Comparison of ENCODE assay signal across 10 mouse cellular contexts in genomic region chr2:27121626-27122355, GRCm38 (mm10). TPM values are rescaled to one million over a fixed set of nuclear protein-coding genes. Genes with fewer than 3 reads are reported as not detected.
A peak's percentile ranks its signal among the peaks of the same experiment; 100 is the strongest.
DNase-seq lines count a peak whose midpoint lies in the region; ATAC-seq and TF ChIP-seq lines count a peak whose summit lies in the region.
"Had no signal": no experiment of that assay in that cellular context is flagged by ENCODE, and none has a peak within 500 bp of the region (broad histone marks: within the 10 kb centered on the region; RNA-seq: fewer than 3 reads in every experiment).

No protein-coding gene starts in this region.

- TF ChIP-seq CTCF in intestine, postnatal 0 days (IDR thresholded peaks at IDR 0.05; ENCODE audit: low read depth) = no peak
- no peak for TF ChIP-seq CTCF in gastrocnemius, adult 2 months (IDR thresholded peaks at IDR 0.05)

- whole genome bisulfite sequencing in intestine, embryonic 15.5 days = 18% methylated on average over 9 of the region's 9 CpGs
- 14% methylated on average over 9 of the region's 9 CpGs for whole genome bisulfite sequencing in intestine, postnatal 0 days
- WGBS in embryonic facial prominence, embryonic 13.5 days = 14% methylated on average over 9 of the region's 9 CpGs
- 8% methylated on average over 9 of the region's 9 CpGs for WGBS in neural tube, embryonic 13.5 days

- DNase-seq in T-cell, adult 2 months (ENCODE audit: low spot score) = peak; percentile 77
- no peak for DNase-seq in urinary bladder, adult 2 months (ENCODE audit: low spot score)
- no peak for DNase-seq in gastrocnemius, adult 2 months

- H3K4me3 ChIP-seq in intestine, embryonic 15.5 days (replicated peaks) = no peak overlapping the region
- H3K4me3 ChIP-seq in intestine, postnatal 0 days (ENCODE audit: low read depth, low read length) = no peak overlapping the region
- no peak overlapping the region for H3K4me3 ChIP-seq in embryonic facial prominence, embryonic 13.5 days
- H3K4me3 ChIP-seq in neural tube, embryonic 13.5 days = no peak overlapping the region
- no peak overlapping the region for H3K4me3 ChIP-seq in gastrocnemius, adult 2 months

- peak; percentile 61; the same call in 1 of the 2 replicates for ATAC-seq in intestine, embryonic 15.5 days
- ATAC-seq in intestine, postnatal 0 days = no peak
- ATAC-seq in embryonic facial prominence, embryonic 13.5 days (ENCODE audit: insufficient number of reproducible peaks, insufficient read depth, low FRiP score, low TSS enrichment, low read depth) = peak; percentile 38; the same call in 1 of the 2 replicates
- peak; percentile 90 for ATAC-seq in inflammation-experienced regulatory T-cells, adult 6 months
- peak; percentile 72 for ATAC-seq in neural tube, embryonic 13.5 days (ENCODE audit: low read depth)
- ATAC-seq: Patski had no signal

- H3K4me2 ChIP-seq in intestine, embryonic 15.5 days (replicated peaks) = no peak overlapping the region
- H3K4me2 ChIP-seq in intestine, postnatal 0 days (replicated peaks; ENCODE audit: low read depth) = no peak overlapping the region
- peak overlapping the region; percentile 23; the same call in 1 of the 2 replicates for H3K4me2 ChIP-seq in embryonic facial prominence, embryonic 13.5 days
- no peak overlapping the region for H3K4me2 ChIP-seq in neural tube, embryonic 13.5 days

- peaks cover 13% of the 10 kb centered on the region for H3K4me1 ChIP-seq in intestine, embryonic 15.5 days (replicated peaks)
- H3K4me1 ChIP-seq in intestine, postnatal 0 days (replicated peaks; ENCODE audit: control insufficient read depth, insufficient read depth, low read length) = no peaks in the 10 kb centered on the region
- H3K4me1 ChIP-seq in embryonic facial prominence, embryonic 13.5 days = peaks cover 39% of the 10 kb centered on the region
- peaks cover 36% of the 10 kb centered on the region for H3K4me1 ChIP-seq in neural tube, embryonic 13.5 days (replicated peaks)

- H3K36me3 ChIP-seq in intestine, embryonic 15.5 days = no peaks in the 10 kb centered on the region
- no peaks in the 10 kb centered on the region for H3K36me3 ChIP-seq in intestine, postnatal 0 days (ENCODE audit: control insufficient read depth, insufficient read depth)
- no peaks in the 10 kb centered on the region for H3K36me3 ChIP-seq in embryonic facial prominence, embryonic 13.5 days
- no peaks in the 10 kb centered on the region for H3K36me3 ChIP-seq in neural tube, embryonic 13.5 days

- no peaks in the 10 kb centered on the region for H3K27me3 ChIP-seq in intestine, embryonic 15.5 days (replicated peaks)
- no peaks in the 10 kb centered on the region for H3K27me3 ChIP-seq in intestine, postnatal 0 days (replicated peaks; ENCODE audit: control insufficient read depth, insufficient read depth, low read length)
- H3K27me3 ChIP-seq in embryonic facial prominence, embryonic 13.5 days = peaks cover 4% of the 10 kb centered on the region
- H3K27me3 ChIP-seq in neural tube, embryonic 13.5 days = no peaks in the 10 kb centered on the region

- H3K9me3 ChIP-seq in intestine, embryonic 15.5 days = no peaks in the 10 kb centered on the region
- H3K9me3 ChIP-seq in intestine, postnatal 0 days (ENCODE audit: control insufficient read depth) = no peaks in the 10 kb centered on the region
- no peaks in the 10 kb centered on the region for H3K9me3 ChIP-seq in embryonic facial prominence, embryonic 13.5 days
- H3K9me3 ChIP-seq in neural tube, embryonic 13.5 days = no peaks in the 10 kb centered on the region

- no peak overlapping the region for H3K27ac ChIP-seq in intestine, embryonic 15.5 days
- H3K27ac ChIP-seq in intestine, postnatal 0 days (ENCODE audit: low read depth, low read length) = no peak overlapping the region
- peak overlapping the region; percentile 51 for H3K27ac ChIP-seq in embryonic facial prominence, embryonic 13.5 days
- peak overlapping the region; percentile 74 for H3K27ac ChIP-seq in neural tube, embryonic 13.5 days (replicated peaks)
- H3K27ac ChIP-seq in gastrocnemius, adult 2 months = no peak overlapping the region

- H3K9ac ChIP-seq in intestine, embryonic 15.5 days = no peak overlapping the region
- no peak overlapping the region for H3K9ac ChIP-seq in intestine, postnatal 0 days (ENCODE audit: low read depth, low read length)
- H3K9ac ChIP-seq in embryonic facial prominence, embryonic 13.5 days = 0 out of 2 replicates have a peak overlapping the region, but pooled peaks have one; percentile 1
- H3K9ac ChIP-seq in neural tube, embryonic 13.5 days = 0 out of 2 replicates have a peak overlapping the region, but pooled peaks have one; percentile 26

- intact Hi-C loops in gastrocnemius, adult 2 months (cut with DNase I) = loop anchor here (2.0 to 5.0 kb wide), 2 partner anchors 47 to 79 kb away; no protein-coding TSS in a partner anchor

RNA-seq across cellular contexts. Expression of gene Fam163b, which starts 20.5 kb away (rescaled TPM):
- polyA plus RNA-seq in intestine, embryonic 15.5 days (2015; fragmentation: Nextera tagmentation; extraction: Ambion mirVana) = 0.21 and 0.26 TPM in 2 replicates
- 0.10 TPM in 2 replicates for polyA plus RNA-seq in intestine, postnatal 0 days (2015; fragmentation: Nextera tagmentation; extraction: Ambion mirVana)
- 0.24 and 0.37 TPM in 2 replicates for polyA plus RNA-seq in embryonic facial prominence, embryonic 13.5 days (2015; fragmentation: Nextera tagmentation; extraction: Ambion mirVana)
- not detected for polyA plus RNA-seq in inflammation-experienced regulatory T-cells, adult 6 months (2017; shearing (Covaris generic))
- 3.0 TPM in 2 replicates for polyA plus RNA-seq in neural tube, embryonic 13.5 days (2015; fragmentation: Nextera tagmentation; extraction: Ambion mirVana)
- 0.09 and 0.11 TPM in 2 replicates for polyA plus RNA-seq in urinary bladder, adult 2 months (2012; rRNA removed)
- total RNA-seq in gastrocnemius, adult 2 months (2021) = not detected
- polyA plus RNA-seq: Patski had no signal

RNA-seq across cellular contexts. Expression of gene Adamtsl2, which starts 42.6 kb away (rescaled TPM):
- 2.0 and 2.2 TPM in 2 replicates for polyA plus RNA-seq in intestine, embryonic 15.5 days (2015; fragmentation: Nextera tagmentation; extraction: Ambion mirVana)
- 1.0 and 1.3 TPM in 2 replicates for polyA plus RNA-seq in intestine, postnatal 0 days (2015; fragmentation: Nextera tagmentation; extraction: Ambion mirVana)
- 2.9 and 4.3 TPM in 2 replicates for polyA plus RNA-seq in embryonic facial prominence, embryonic 13.5 days (2015; fragmentation: Nextera tagmentation; extraction: Ambion mirVana)
- not detected for polyA plus RNA-seq in inflammation-experienced regulatory T-cells, adult 6 months (2017; shearing (Covaris generic))
- polyA plus RNA-seq in neural tube, embryonic 13.5 days (2015; fragmentation: Nextera tagmentation; extraction: Ambion mirVana) = 9.1 and 9.2 TPM in 2 replicates
- 3.1 and 5.1 TPM in 2 replicates for polyA plus RNA-seq in urinary bladder, adult 2 months (2012; rRNA removed)
- total RNA-seq in gastrocnemius, adult 2 months (2021) = 1 to 10 TPM; 2.9 to 9.8 TPM

RNA-seq across cellular contexts. Expression of gene Dbh, which starts 43.2 kb away (rescaled TPM):
- polyA plus RNA-seq in intestine, embryonic 15.5 days (2015; fragmentation: Nextera tagmentation; extraction: Ambion mirVana) = 3.9 and 5.4 TPM in 2 replicates
- polyA plus RNA-seq in intestine, postnatal 0 days (2015; fragmentation: Nextera tagmentation; extraction: Ambion mirVana) = 0.65 and 0.84 TPM in 2 replicates
- polyA plus RNA-seq in embryonic facial prominence, embryonic 13.5 days (2015; fragmentation: Nextera tagmentation; extraction: Ambion mirVana) = 0.07 and 0.14 TPM in 2 replicates
- polyA plus RNA-seq in inflammation-experienced regulatory T-cells, adult 6 months (2017; shearing (Covaris generic)) = under 1 TPM in 1 of 3 experiments, not detected in 2; 0.22 TPM
- 0.41 and 0.67 TPM in 2 replicates for polyA plus RNA-seq in neural tube, embryonic 13.5 days (2015; fragmentation: Nextera tagmentation; extraction: Ambion mirVana)
- 0.38 and 0.44 TPM in 2 replicates for polyA plus RNA-seq in urinary bladder, adult 2 months (2012; rRNA removed)
- total RNA-seq in gastrocnemius, adult 2 months (2021) = not detected
- polyA plus RNA-seq: Patski had no signal

RNA-seq across cellular contexts. Expression of gene Mymk, which starts 49.8 kb away (rescaled TPM):
- polyA plus RNA-seq in intestine, embryonic 15.5 days (2015; fragmentation: Nextera tagmentation; extraction: Ambion mirVana) = 0.15 and 0.24 TPM in 2 replicates
- polyA plus RNA-seq in intestine, postnatal 0 days (2015; fragmentation: Nextera tagmentation; extraction: Ambion mirVana) = not detected in 2 replicates
- 3.5 and 6.4 TPM in 2 replicates for polyA plus RNA-seq in embryonic facial prominence, embryonic 13.5 days (2015; fragmentation: Nextera tagmentation; extraction: Ambion mirVana)
- polyA plus RNA-seq in inflammation-experienced regulatory T-cells, adult 6 months (2017; shearing (Covaris generic)) = not detected
- 1.3 and 5.9 TPM in 2 replicates for polyA plus RNA-seq in neural tube, embryonic 13.5 days (2015; fragmentation: Nextera tagmentation; extraction: Ambion mirVana)
- polyA plus RNA-seq in urinary bladder, adult 2 months (2012; rRNA removed) = not detected in 2 replicates
- total RNA-seq in gastrocnemius, adult 2 months (2021) = under 1 TPM in 1 of 2 experiments, not detected in 1; 0.36 TPM
- polyA plus RNA-seq: intestine, embryonic 14.5 days had no signal

Comparison
In these comparisons a context has a peak if more than half of its experiments do, and no peak if none do; other contexts are left out.
1. H3K27ac ChIP-seq: peak in embryonic facial prominence, embryonic 13.5 days (single experiment) and neural tube, embryonic 13.5 days (single experiment); none in intestine, embryonic 15.5 days (single experiment), intestine, postnatal 0 days (single experiment) and gastrocnemius, adult 2 months (single experiment).
2. H3K9ac ChIP-seq: peak in embryonic facial prominence, embryonic 13.5 days (single experiment) and neural tube, embryonic 13.5 days (single experiment); none in intestine, embryonic 15.5 days (single experiment) and intestine, postnatal 0 days (single experiment).